Mouse (Mus musculus) myocyte (in vitro differentiated cells): Measurements from ENCODE around the gene Zbtb38.

Experiments
- E2F4 ChIP-seq: IDR thresholded peaks from one replicate; pipeline ENCODE4 v1.6.1; 2011; ENCODE audit warnings: mild to moderate bottlenecking, control low read depth, moderate library complexity; ENCODE audit not compliant: insufficient read depth
- MAX ChIP-seq: IDR thresholded peaks from one replicate; pipeline ENCODE4 v1.6.1; 2011; ENCODE audit warnings: low read depth, mild to moderate bottlenecking, control low read depth
- POLR2A ChIP-seq: IDR thresholded peaks from one replicate; pipeline ENCODE4 v1.6.1; 2011; ENCODE audit warnings: low read depth, mild to moderate bottlenecking, control low read depth, moderate library complexity; ENCODE audit not compliant: insufficient read length
- POLR2AphosphoS2 ChIP-seq: IDR thresholded peaks from one replicate; pipeline ENCODE4 v1.6.1; 2011; ENCODE audit warnings: low read depth, control low read depth; ENCODE audit not compliant: insufficient read length
- TCF12 ChIP-seq: IDR thresholded peaks from one replicate; pipeline ENCODE4 v1.6.1; 2011; ENCODE audit warnings: mild to moderate bottlenecking, control low read depth; ENCODE audit not compliant: poor library complexity, insufficient read depth, severe bottlenecking
- USF1 ChIP-seq: IDR thresholded peaks from one replicate; pipeline ENCODE4 v1.6.1; 2011; ENCODE audit warnings: low read depth, mild to moderate bottlenecking, control low read depth, moderate library complexity

GRCm38 (mm10) chr9:96688194-96688875, 64.3 kb downstream of the Zbtb38 start:
- TF ChIP-seq MAX: no peak
- no peak for TF ChIP-seq POLR2A
- no peak for TF ChIP-seq E2F4
- no peak for TF ChIP-seq TCF12
- no peak for TF ChIP-seq POLR2AphosphoS2
- TF ChIP-seq USF1: no peak
